Mouse (Mus musculus) hindbrain, embryonic 13.5 days (tissue): Measurements from ENCODE around the gene Scube1. TPM values are rescaled to one million over a fixed set of nuclear protein-coding genes. Genes with fewer than 3 reads are reported as not detected.

Experiments used
- ATAC-seq: fragments of 200-750 bp; cut with Nextera tagmentation; 2 replicates; pipeline ENCODE4 v1.8.0; 2017; ENCODE audit warnings: moderate TSS enrichment; ENCODE audit not compliant: low FRiP score
- H3K27ac ChIP-seq: fragments of 300-500 bp; sonication (generic); 2 replicates; pipeline ENCODE4 v1.5.1; 2015; ENCODE audit warnings: inconsistent platforms, mild to moderate bottlenecking, moderate library complexity
- H3K27me3 ChIP-seq: fragments of 300-500 bp; sonication (generic); 2 replicates; pipeline ENCODE4 v1.6.1; 2015; ENCODE audit warnings: mild to moderate bottlenecking, inconsistent platforms
- H3K36me3 ChIP-seq: fragments of 300-500 bp; sonication (generic); 2 replicates; pipeline ENCODE4 v1.6.1; 2015; ENCODE audit warnings: mild to moderate bottlenecking, inconsistent platforms
- H3K4me1 ChIP-seq: fragments of 300-500 bp; sonication (generic); replicated peaks from 2 replicates; pipeline ENCODE4 v1.6.1; 2015; ENCODE audit warnings: inconsistent platforms
- H3K4me2 ChIP-seq: fragments of 300-500 bp; sonication (generic); 2 replicates; pipeline ENCODE4 v1.6.1; 2015; ENCODE audit warnings: inconsistent platforms, mild to moderate bottlenecking, moderate library complexity
- H3K4me3 ChIP-seq: fragments of 300-500 bp; sonication (generic); 2 replicates; pipeline ENCODE4 v1.5.1; 2015; ENCODE audit warnings: mild to moderate bottlenecking, inconsistent platforms
- H3K9ac ChIP-seq: fragments of 300-500 bp; sonication (generic); 2 replicates; pipeline ENCODE4 v1.6.1; 2015; ENCODE audit warnings: mild to moderate bottlenecking, inconsistent platforms
- H3K9me3 ChIP-seq: fragments of 300-500 bp; sonication (generic); 2 replicates; pipeline ENCODE4 v1.6.1; 2016; ENCODE audit warnings: inconsistent platforms
- WGBS: fragments of 180-500 bp; shearing (Covaris S2); methylation state at CpG from one replicate; pipeline ENCODE4 v1.1.7; 2015; 5-methylcytosine and 5-hydroxymethylcytosine counted together
- polyA plus RNA-seq: library from polyadenylated mRNA; unstranded; fragments of >200 nt; fragmentation: Nextera tagmentation; extraction: Ambion mirVana; gene quantifications from 2 replicates; pipeline ENCODE4 v1.2.1, GENCODE M21; 2015

Gene Scube1
- polyA plus RNA-seq, 1 experiment from 2014 or later = 13.5 TPM

DNA sequence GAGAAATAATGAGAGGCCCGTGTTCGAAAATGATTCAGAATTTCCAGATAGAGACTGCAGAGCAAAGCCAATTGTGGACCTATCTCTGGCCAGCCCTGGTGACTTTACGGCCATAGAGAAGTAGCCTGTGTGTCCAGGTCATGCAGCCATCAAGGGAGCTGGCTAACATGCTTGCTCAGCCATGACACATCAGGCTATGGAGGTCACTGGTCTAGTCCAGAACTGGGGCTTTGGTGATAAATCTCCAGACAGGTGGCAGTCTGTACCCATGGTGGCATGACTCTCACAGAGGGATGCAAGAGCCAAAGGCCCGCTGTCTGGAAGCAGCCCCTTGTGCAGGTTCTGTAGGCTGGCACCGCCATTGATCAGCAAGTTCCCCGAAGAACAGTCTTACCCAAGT lies 82.3 kb downstream of the Scube1 start:
- 95% methylated on average over 6 of the region's 6 CpGs for WGBS
- Histone ChIP-seq H3K27me3 (no peaks in the 10 kb centered on the region), H3K4me3 (no peak overlapping the region), H3K36me3 (peaks cover 7% of the 10 kb centered on the region; the same call in 1 of the 2 replicates), H3K4me2 (no peak overlapping the region), H3K4me1 (peaks cover 7% of the 10 kb centered on the region; the same call in 1 of the 2 replicates), H3K27ac (no peak overlapping the region), H3K9ac (no peak overlapping the region), H3K9me3 (no peaks in the 10 kb centered on the region)
- ATAC-seq = no peak

DNA sequence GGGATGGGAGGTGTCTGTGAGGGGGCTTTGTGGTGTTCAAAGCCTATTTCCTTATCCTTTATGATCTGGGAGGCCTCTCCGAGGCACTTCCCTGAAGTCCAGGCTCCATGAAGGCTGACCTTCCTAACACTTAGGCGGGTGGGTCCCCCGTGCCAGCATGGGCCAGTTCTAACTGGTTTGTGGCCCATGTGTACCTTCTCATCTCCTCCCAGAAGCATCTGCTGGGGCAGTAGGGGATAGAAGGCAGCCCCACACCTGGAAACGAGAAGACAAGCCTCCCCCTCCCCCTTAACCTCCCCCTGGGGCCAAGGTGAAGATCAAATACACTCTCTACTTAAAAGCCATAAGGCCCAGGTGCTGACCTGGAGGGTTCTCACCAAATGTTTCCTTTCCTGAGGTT lies 84.6 kb downstream of the Scube1 start:
- 74% methylated on average over 4 of the region's 4 CpGs for WGBS
- Histone ChIP-seq H3K4me1 (peaks cover 7% of the 10 kb centered on the region; the same call in 1 of the 2 replicates), H3K9ac (no peak overlapping the region), H3K9me3 (no peaks in the 10 kb centered on the region), H3K36me3 (peaks cover 9% of the 10 kb centered on the region; the same call in 1 of the 2 replicates), H3K4me2 (no peak overlapping the region), H3K27me3 (no peaks in the 10 kb centered on the region), H3K27ac (no peak overlapping the region), H3K4me3 (no peak overlapping the region)
- ATAC-seq = no peak

DNA sequence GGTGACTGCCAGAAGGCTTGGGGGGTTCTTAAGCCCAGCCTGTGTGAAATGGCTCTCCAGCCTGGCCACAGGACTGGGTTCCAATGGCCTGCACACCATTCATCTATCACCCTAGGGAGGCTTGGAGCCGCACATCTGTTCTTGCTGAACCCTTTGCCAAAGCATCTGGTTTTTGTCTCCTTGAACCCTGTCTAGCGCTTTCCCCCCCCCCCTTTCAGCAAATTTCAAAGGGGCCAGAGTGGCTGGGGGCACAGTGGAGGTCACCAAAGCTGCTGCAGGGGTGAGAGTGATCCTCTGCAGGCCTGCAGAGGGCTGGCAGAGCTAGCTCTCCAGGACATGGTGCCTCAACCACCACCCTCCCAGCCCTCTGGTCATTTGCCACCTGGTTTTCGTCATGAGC lies 85.7 kb downstream of the Scube1 start:
- Histone ChIP-seq H3K27ac (no peak overlapping the region), H3K4me3 (no peak overlapping the region), H3K27me3 (no peaks in the 10 kb centered on the region), H3K9me3 (no peaks in the 10 kb centered on the region), H3K9ac (no peak overlapping the region), H3K36me3 (peaks cover 7% of the 10 kb centered on the region; the same call in 1 of the 2 replicates), H3K4me1 (peaks cover 7% of the 10 kb centered on the region; the same call in 1 of the 2 replicates), H3K4me2 (no peak overlapping the region)
- no peak for ATAC-seq
- WGBS = 64% methylated on average over 3 of the region's 3 CpGs

DNA sequence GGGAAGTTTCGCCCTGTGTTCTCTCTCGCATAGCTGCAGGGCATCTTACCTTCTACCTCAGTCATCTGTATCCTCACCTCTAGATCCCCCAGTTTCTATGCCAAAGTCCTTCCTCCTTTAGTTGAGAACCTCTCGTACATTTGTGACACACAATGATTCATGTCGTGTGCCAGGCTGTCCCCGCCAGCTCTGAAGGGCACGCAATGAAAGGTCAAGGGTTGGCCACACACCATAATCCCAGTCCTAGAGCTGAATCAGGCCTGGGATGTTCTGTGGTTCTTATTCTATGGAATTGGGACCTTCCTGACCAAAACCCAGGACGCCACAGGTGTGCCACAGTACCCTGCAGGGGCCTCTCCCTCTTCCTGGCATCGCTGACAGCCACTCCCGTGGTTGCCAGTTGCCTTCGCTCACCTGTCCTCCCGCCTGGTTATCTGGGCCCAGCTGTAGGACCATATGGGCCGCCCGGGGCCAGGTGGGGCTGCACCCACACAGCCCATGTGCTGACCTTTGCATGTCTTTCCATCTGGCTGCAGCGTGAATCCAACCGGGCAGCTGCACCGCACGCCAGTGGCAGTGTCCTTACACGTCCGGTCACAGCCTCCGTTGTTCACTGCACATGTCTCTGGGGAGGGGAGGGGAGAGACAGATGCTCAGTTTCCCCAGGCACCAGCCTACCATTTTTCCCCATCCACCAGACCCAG lies 86.5 kb downstream of the Scube1 start:
- Histone ChIP-seq H3K4me2 (no peak overlapping the region), H3K27ac (no peak overlapping the region), H3K36me3 (peaks cover 7% of the 10 kb centered on the region; the same call in 1 of the 2 replicates), H3K4me3 (no peak overlapping the region), H3K27me3 (no peaks in the 10 kb centered on the region), H3K9me3 (no peaks in the 10 kb centered on the region), H3K4me1 (peaks cover 7% of the 10 kb centered on the region; the same call in 1 of the 2 replicates), H3K9ac (no peak overlapping the region)
- WGBS = 82% methylated on average over 20 of the region's 20 CpGs
- no peak for ATAC-seq

DNA sequence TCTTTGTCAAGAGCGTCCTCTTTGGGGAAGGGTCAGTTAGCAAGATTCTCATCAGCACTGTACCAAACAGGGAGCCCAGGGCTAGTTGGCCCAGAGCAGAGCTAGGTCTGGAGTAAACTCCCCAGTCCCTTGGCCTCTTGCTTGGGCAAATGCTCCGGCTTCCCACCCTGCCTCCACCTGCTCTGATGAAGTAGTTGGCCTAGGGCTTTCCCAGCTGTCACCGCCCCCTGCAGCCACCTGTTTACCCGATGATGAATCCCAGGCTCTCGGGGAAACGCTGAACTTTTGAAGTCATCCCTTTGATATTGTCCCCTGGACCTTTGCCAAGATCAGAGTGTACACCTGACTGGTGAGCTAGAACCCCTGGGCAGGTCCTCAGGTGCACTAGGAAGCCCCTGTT lies 88.1 kb downstream of the Scube1 start:
- Histone ChIP-seq H3K36me3 (peaks cover 11% of the 10 kb centered on the region; the same call in 1 of the 2 replicates), H3K9me3 (no peaks in the 10 kb centered on the region), H3K4me1 (peaks cover 7% of the 10 kb centered on the region; the same call in 1 of the 2 replicates), H3K9ac (no peak overlapping the region), H3K4me2 (no peak overlapping the region), H3K27me3 (no peaks in the 10 kb centered on the region), H3K4me3 (no peak overlapping the region), H3K27ac (no peak overlapping the region)
- no peak for ATAC-seq
- WGBS = 73% methylated on average over 6 of the region's 6 CpGs

DNA sequence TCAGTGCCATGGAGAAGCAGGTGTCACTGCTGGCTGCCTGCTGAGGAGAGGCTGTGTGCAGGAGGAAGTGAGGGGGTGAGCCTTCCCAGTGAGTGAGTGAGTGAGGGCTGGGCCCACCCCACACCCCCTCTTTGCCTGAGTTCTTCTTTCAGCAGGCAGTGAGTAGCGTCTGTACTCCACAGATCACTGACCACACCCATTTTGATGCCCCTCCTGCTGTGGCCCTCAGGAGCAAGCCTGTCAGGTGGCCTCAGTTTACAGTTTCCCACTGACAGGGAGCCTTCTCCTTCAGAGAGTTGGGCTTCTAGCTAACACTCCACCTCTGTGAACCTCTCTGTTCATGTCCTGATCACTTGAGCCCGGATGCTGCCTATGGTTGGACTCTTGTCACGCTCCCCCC lies 89.6 kb downstream of the Scube1 start:
- no peak overlapping the region for H3K9ac ChIP-seq
- no peak overlapping the region for H3K4me2 ChIP-seq
- no peak overlapping the region for H3K4me3 ChIP-seq
- H3K9me3 ChIP-seq = no peaks in the 10 kb centered on the region
- no peak overlapping the region for H3K27ac ChIP-seq
- no peak for ATAC-seq
- peaks cover 7% of the 10 kb centered on the region; the same call in 1 of the 2 replicates for H3K4me1 ChIP-seq
- 48% methylated on average over 3 of the region's 3 CpGs for WGBS
- peaks cover 26% of the 10 kb centered on the region for H3K36me3 ChIP-seq
- H3K27me3 ChIP-seq = no peaks in the 10 kb centered on the region

DNA sequence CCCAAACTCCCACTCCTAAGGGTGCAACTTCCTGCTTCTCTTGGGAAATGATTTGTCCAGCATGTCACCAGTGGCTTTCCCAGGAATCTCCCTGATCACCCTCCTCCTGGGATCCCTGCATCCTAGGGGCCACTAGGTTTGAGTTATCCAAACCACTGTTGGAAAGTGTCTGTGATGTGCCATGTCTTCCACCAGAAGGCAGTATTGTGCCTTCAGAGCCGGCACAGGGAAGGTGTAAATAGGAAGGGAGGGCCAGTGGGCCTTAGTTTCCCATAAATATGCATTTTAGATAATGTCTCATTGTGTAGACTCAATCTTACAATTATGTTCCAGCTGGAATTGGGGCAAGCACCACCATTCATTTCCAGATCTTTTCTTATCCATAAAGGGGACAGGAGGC lies 90.7 kb downstream of the Scube1 start:
- WGBS = 13% methylated on average over 1 of the region's 1 CpGs
- Histone ChIP-seq H3K4me3 (no peak overlapping the region), H3K4me2 (no peak overlapping the region), H3K9ac (no peak overlapping the region), H3K27me3 (no peaks in the 10 kb centered on the region), H3K36me3 (peaks cover 37% of the 10 kb centered on the region), H3K9me3 (no peaks in the 10 kb centered on the region), H3K27ac (no peak overlapping the region), H3K4me1 (peaks cover 4% of the 10 kb centered on the region; the same call in 1 of the 2 replicates)
- ATAC-seq = no peak

DNA sequence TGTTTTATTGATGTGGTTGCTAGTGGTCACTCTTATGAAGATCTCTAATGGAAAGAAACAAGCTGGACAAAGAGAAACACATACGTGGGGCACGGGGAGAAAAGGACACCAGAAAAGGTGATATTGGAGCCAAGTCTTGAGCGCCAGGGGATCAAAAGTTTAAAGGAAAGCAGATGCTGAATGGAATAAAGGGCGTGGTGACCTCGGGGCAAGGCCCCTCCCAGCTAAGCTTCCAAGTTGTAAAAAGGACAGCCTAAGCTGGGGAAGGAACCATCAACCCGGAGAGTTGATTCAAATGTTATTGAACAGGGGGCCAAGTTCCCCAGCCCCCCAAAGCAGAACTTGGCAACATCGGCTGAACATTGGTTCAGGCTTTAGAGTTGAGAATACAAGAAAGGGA lies 93.8 kb downstream of the Scube1 start:
- peaks cover 53% of the 10 kb centered on the region for H3K36me3 ChIP-seq
- no peak overlapping the region for H3K4me3 ChIP-seq
- H3K4me2 ChIP-seq = no peak overlapping the region
- H3K4me1 ChIP-seq = no peaks in the 10 kb centered on the region
- H3K27me3 ChIP-seq = no peaks in the 10 kb centered on the region
- no peak overlapping the region for H3K9ac ChIP-seq
- no peak for ATAC-seq
- H3K27ac ChIP-seq = no peak overlapping the region
- 86% methylated on average over 7 of the region's 7 CpGs for WGBS
- H3K9me3 ChIP-seq = no peaks in the 10 kb centered on the region

DNA sequence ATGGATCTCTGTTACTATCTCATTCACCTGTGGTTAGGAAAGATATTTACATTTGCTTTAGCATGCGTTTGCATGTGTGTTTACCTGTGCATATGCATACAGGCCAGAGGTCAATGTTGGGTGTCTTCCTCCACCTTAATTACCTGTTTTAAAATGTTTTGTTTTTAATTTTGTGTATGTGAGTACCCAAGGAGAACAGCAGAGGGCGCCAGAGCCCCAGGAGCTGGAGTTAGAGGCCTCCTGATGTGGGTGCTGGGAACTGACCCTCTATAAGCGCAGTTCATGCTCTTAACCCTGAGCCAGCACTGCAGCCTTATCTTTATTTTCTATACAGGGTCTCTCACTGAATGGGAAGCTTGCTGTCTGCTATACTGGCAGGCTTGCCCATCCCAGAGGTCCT lies 95.1 kb downstream of the Scube1 start:
- Histone ChIP-seq H3K9me3 (no peaks in the 10 kb centered on the region), H3K4me1 (no peaks in the 10 kb centered on the region), H3K4me3 (no peak overlapping the region), H3K27ac (no peak overlapping the region), H3K9ac (no peak overlapping the region), H3K4me2 (no peak overlapping the region), H3K27me3 (no peaks in the 10 kb centered on the region), H3K36me3 (peaks cover 51% of the 10 kb centered on the region)
- 75% methylated on average over 3 of the region's 3 CpGs for WGBS
- ATAC-seq = no peak

DNA sequence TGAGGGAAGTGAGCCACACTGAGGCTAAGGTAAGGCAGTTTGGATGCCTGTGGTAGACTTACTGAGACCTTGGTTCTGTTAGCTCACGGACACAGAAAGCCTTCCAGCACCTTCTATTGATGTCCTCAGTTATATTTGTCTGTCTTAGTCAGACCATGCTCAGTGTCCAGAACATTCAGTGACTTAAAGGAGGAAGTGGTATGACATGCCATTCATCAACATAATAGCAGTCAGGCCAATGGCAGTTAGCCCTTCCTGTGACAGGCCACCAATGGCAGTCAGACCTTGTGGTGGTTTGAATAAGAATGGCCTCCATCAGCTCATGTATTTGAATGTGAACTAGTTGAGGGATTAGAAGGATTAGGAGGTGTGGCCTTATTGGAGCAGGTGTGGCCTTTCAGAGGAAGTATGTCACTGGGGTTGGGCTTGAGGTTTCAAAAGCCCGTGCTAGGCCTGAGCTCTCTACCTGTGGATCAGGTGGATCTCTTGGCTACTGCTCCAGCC lies 98.6 kb downstream of the Scube1 start:
- Histone ChIP-seq H3K27me3 (no peaks in the 10 kb centered on the region), H3K4me3 (no peak overlapping the region)
- WGBS = 97% methylated on average over 2 of the region's 2 CpGs

DNA sequence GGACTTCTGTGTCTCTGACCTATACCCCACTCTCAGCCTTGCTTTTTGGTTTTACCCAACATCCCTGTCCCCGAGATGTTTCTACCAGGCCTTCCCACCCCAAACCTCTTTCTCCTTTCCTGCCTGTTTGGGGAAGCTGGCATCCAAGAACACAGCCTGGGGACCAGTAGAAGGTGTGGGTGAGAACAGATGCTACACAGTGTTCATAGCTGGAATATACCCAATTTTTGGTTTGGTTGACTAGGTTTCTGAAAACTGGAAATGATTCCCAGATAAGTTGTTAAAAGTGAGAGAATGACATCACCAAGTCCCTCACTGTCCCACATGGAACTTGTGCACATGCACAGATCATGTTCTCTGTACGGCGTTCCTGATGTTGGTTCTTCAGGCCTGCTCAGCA lies 109.6 kb downstream of the Scube1 start:
- 94% methylated on average over 3 of the region's 3 CpGs for WGBS
- no peak for ATAC-seq
- peaks cover 64% of the 10 kb centered on the region for H3K36me3 ChIP-seq

More for the DNA sequence above, 98.6 kb downstream of the Scube1 start:
- H3K4me1 ChIP-seq = no peaks in the 10 kb centered on the region
- H3K9me3 ChIP-seq = no peaks in the 10 kb centered on the region
- H3K4me2 ChIP-seq = no peak overlapping the region
- H3K36me3 ChIP-seq = peaks cover 38% of the 10 kb centered on the region
- no peak for ATAC-seq
- no peak overlapping the region for H3K9ac ChIP-seq
- H3K27ac ChIP-seq = no peak overlapping the region

DNA sequence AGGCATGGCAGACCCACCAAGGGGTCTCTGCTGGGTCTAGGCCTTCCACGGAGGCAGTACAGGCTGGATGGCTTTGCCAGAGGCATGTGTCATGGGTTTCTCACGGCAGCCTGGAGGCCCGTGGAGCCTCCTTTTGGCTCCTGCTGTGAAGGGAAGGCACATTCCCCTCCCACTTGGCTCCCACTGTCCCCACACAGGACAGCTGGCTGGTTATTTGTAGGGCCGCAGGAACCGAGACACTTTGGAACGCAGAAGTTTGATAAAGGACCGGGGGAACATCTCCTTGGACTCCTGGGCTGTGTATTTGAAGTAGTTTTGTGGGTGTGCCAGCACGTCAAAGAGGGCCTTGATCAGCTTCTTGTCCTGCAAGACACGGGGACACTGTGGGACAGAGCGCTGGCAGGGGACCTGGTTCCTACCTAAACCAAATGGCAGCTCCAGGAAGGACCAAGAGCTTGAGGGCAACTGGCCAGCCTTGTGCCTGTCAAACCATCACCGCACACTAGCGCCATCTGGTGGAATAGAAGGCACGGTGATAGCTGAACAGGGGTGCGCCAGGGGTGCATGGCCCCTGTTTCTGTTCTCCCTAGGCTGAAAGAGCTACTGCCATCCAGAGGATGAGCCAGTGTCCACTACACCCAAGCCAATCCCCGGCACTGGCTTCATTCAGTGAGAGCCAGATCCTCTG lies 117.6 kb downstream of the Scube1 start:
- WGBS = 50% methylated on average over 15 of the region's 15 CpGs
- Histone ChIP-seq H3K36me3 (peaks cover 18% of the 10 kb centered on the region), H3K4me1 (no peaks in the 10 kb centered on the region), H3K4me3 (no peak overlapping the region), H3K9me3 (no peaks in the 10 kb centered on the region), H3K27me3 (no peaks in the 10 kb centered on the region), H3K9ac (no peak overlapping the region), H3K4me2 (no peak overlapping the region), H3K27ac (no peak overlapping the region)
- no peak for ATAC-seq

More for the DNA sequence above, 109.6 kb downstream of the Scube1 start:
- no peak overlapping the region for H3K4me3 ChIP-seq
- no peak overlapping the region for H3K4me2 ChIP-seq
- no peaks in the 10 kb centered on the region for H3K27me3 ChIP-seq
- no peak overlapping the region for H3K27ac ChIP-seq
- no peaks in the 10 kb centered on the region for H3K4me1 ChIP-seq
- no peak overlapping the region for H3K9ac ChIP-seq
- H3K9me3 ChIP-seq = no peaks in the 10 kb centered on the region
